Mouse (Mus musculus): ENCODE data around the gene Calm4. TPM values are rescaled to one million over a fixed set of nuclear protein-coding genes. Genes with fewer than 3 reads are reported as not detected.
"Not testable (repeated sequence)": the region's sequence is repeated elsewhere in the genome, so short reads cannot be mapped to it uniquely, and the experiment has no call there.

The Calm4 gene
- polyA plus RNA-seq, 1 experiment, result not detected

- WGBS, result 50% methylated on average over 1 of the region's 1 CpGs
- Histone ChIP-seq H3K36me3 (ENCODE audit: control insufficient read depth, insufficient read depth, low read length) (no peaks in the 10 kb centered on the region), H3K27ac (ENCODE audit: insufficient read depth, low read depth, low read length) (no peak overlapping the region), H3K27me3 (ENCODE audit: control insufficient read depth, insufficient read depth, low read length) (no peaks in the 10 kb centered on the region), H3K4me1 (ENCODE audit: control insufficient read depth, insufficient read depth, insufficient read length, low read length) (no peaks in the 10 kb centered on the region), H3K4me3 (ENCODE audit: low read depth, low read length) (no peak overlapping the region)
- TF ChIP-seq CTCF (IDR thresholded peaks at IDR 0.05; ENCODE audit: extremely low read depth, insufficient read length, insufficient replicate concordance, low read depth, low read length) (no peak), POLR2A (IDR thresholded peaks at IDR 0.05; ENCODE audit: low read depth, low read length) (no peak)
These were observed 5.6 kb upstream of the Calm4 start for GRCm38 (mm10) chr13:3831994-3832393.

- H3K36me3 ChIP-seq (ENCODE audit: control insufficient read depth, insufficient read depth, low read length), result no peaks in the 10 kb centered on the region
- no peaks in the 10 kb centered on the region for H3K27me3 ChIP-seq (ENCODE audit: control insufficient read depth, insufficient read depth, low read length)
- H3K4me3 ChIP-seq (ENCODE audit: low read depth, low read length), result no peak overlapping the region
- no peak for TF ChIP-seq CTCF (IDR thresholded peaks at IDR 0.05; ENCODE audit: extremely low read depth, insufficient read length, insufficient replicate concordance, low read depth, low read length)
- no peak for TF ChIP-seq POLR2A (IDR thresholded peaks at IDR 0.05; ENCODE audit: low read depth, low read length)
- H3K4me1 ChIP-seq (ENCODE audit: control insufficient read depth, insufficient read depth, insufficient read length, low read length), result no peaks in the 10 kb centered on the region
- H3K27ac ChIP-seq (ENCODE audit: insufficient read depth, low read depth, low read length), result no peak overlapping the region
- WGBS, result 7% methylated on average over 2 of the region's 2 CpGs
These were observed 5.1 kb upstream of the Calm4 start for GRCm38 (mm10) chr13:3832450-3832849.

- H3K27ac ChIP-seq (ENCODE audit: insufficient read depth, low read depth, low read length); H3K4me1 ChIP-seq (ENCODE audit: control insufficient read depth, insufficient read depth, insufficient read length, low read length); H3K4me3 ChIP-seq (ENCODE audit: low read depth, low read length); H3K27me3 ChIP-seq (ENCODE audit: control insufficient read depth, insufficient read depth, low read length); H3K36me3 ChIP-seq (ENCODE audit: control insufficient read depth, insufficient read depth, low read length): not testable (repeated sequence)
These were observed 3.9 kb upstream of the Calm4 start for GRCm38 (mm10) chr13:3833644-3834043.

- not testable (repeated sequence) for H3K36me3 ChIP-seq (ENCODE audit: control insufficient read depth, insufficient read depth, low read length); H3K27me3 ChIP-seq (ENCODE audit: control insufficient read depth, insufficient read depth, low read length)
These were observed 3.1 kb downstream of the Calm4 start for GRCm38 (mm10) chr13:3840662-3841061.

GRCm38 (mm10) chr13:3850330-3850729 lies 12.8 kb downstream of the Calm4 start:
- no peaks in the 10 kb centered on the region for H3K36me3 ChIP-seq (ENCODE audit: control insufficient read depth, insufficient read depth, low read length)

More at GRCm38 (mm10) chr13:3840662-3841061, 3.1 kb downstream of the Calm4 start:
- H3K4me1 ChIP-seq (ENCODE audit: control insufficient read depth, insufficient read depth, insufficient read length, low read length); H3K27ac ChIP-seq (ENCODE audit: insufficient read depth, low read depth, low read length); H3K4me3 ChIP-seq (ENCODE audit: low read depth, low read length): not testable (repeated sequence)

GRCm38 (mm10) chr13:3853648-3854333 lies 16.2 kb downstream of the Calm4 start, which contains the start of gene Calm5:
TSS of gene Calm5 (plus strand) at chr13:3854173.
- not testable (repeated sequence) for H3K36me3 ChIP-seq (ENCODE audit: control insufficient read depth, insufficient read depth, low read length); H3K4me3 ChIP-seq (ENCODE audit: low read depth, low read length); H3K27me3 ChIP-seq (ENCODE audit: control insufficient read depth, insufficient read depth, low read length); H3K27ac ChIP-seq (ENCODE audit: insufficient read depth, low read depth, low read length); H3K4me1 ChIP-seq (ENCODE audit: control insufficient read depth, insufficient read depth, insufficient read length, low read length)
- 81% methylated on average over 3 of the region's 3 CpGs for WGBS

More at GRCm38 (mm10) chr13:3850330-3850729, 12.8 kb downstream of the Calm4 start:
- Histone ChIP-seq H3K4me1 (ENCODE audit: control insufficient read depth, insufficient read depth, insufficient read length, low read length) (no peaks in the 10 kb centered on the region), H3K4me3 (ENCODE audit: low read depth, low read length) (no peak overlapping the region), H3K27me3 (ENCODE audit: control insufficient read depth, insufficient read depth, low read length) (no peaks in the 10 kb centered on the region), H3K27ac (ENCODE audit: insufficient read depth, low read depth, low read length) (no peak overlapping the region)
- WGBS, result 91% methylated on average over 1 of the region's 1 CpGs
- no peak for TF ChIP-seq CTCF (IDR thresholded peaks at IDR 0.05; ENCODE audit: extremely low read depth, insufficient read length, insufficient replicate concordance, low read depth, low read length)
- TF ChIP-seq POLR2A (IDR thresholded peaks at IDR 0.05; ENCODE audit: low read depth, low read length), result no peak

GRCm38 (mm10) chr13:3854856-3855255 lies 17.3 kb downstream of the Calm4 start:
- Histone ChIP-seq H3K36me3 (ENCODE audit: control insufficient read depth, insufficient read depth, low read length) (no peaks in the 10 kb centered on the region), H3K27me3 (ENCODE audit: control insufficient read depth, insufficient read depth, low read length) (no peaks in the 10 kb centered on the region), H3K27ac (ENCODE audit: insufficient read depth, low read depth, low read length) (no peak overlapping the region), H3K4me1 (ENCODE audit: control insufficient read depth, insufficient read depth, insufficient read length, low read length) (no peaks in the 10 kb centered on the region), H3K4me3 (ENCODE audit: low read depth, low read length) (no peak overlapping the region)
- no peak for TF ChIP-seq CTCF (IDR thresholded peaks at IDR 0.05; ENCODE audit: extremely low read depth, insufficient read length, insufficient replicate concordance, low read depth, low read length)
- no peak for TF ChIP-seq POLR2A (IDR thresholded peaks at IDR 0.05; ENCODE audit: low read depth, low read length)
- 82% methylated on average over 2 of the region's 2 CpGs for WGBS

- H3K36me3 ChIP-seq (ENCODE audit: control insufficient read depth, insufficient read depth, low read length), result no peaks in the 10 kb centered on the region
These were observed 18.7 kb downstream of the Calm4 start for GRCm38 (mm10) chr13:3856252-3856651.

More at GRCm38 (mm10) chr13:3856252-3856651, 18.7 kb downstream of the Calm4 start:
- Histone ChIP-seq H3K4me1 (ENCODE audit: control insufficient read depth, insufficient read depth, insufficient read length, low read length) (no peaks in the 10 kb centered on the region), H3K4me3 (ENCODE audit: low read depth, low read length) (no peak overlapping the region), H3K27me3 (ENCODE audit: control insufficient read depth, insufficient read depth, low read length) (no peaks in the 10 kb centered on the region), H3K27ac (ENCODE audit: insufficient read depth, low read depth, low read length) (no peak overlapping the region)
- 90% methylated on average over 1 of the region's 1 CpGs for WGBS
- no peak for TF ChIP-seq POLR2A (IDR thresholded peaks at IDR 0.05; ENCODE audit: low read depth, low read length)
- TF ChIP-seq CTCF (IDR thresholded peaks at IDR 0.05; ENCODE audit: extremely low read depth, insufficient read length, insufficient replicate concordance, low read depth, low read length), result no peak
